Mouse (Mus musculus) C2C12 (cell line): Measurements from ENCODE around the gene Hibadh.

Source experiments
- CEBPB ChIP-seq: IDR thresholded peaks from one replicate; pipeline ENCODE4 v1.6.1; 2011; ENCODE audit warnings: low read depth, mild to moderate bottlenecking, control low read depth, moderate library complexity
- CTCF ChIP-seq: IDR thresholded peaks from one replicate; pipeline ENCODE4 v1.5.1; 2011; ENCODE audit not compliant: control insufficient read depth, insufficient read depth, insufficient read length
- FOSL1 ChIP-seq: IDR thresholded peaks from one replicate; pipeline ENCODE4 v1.8.0; 2011; ENCODE audit warnings: mild to moderate bottlenecking, low read length; ENCODE audit not compliant: poor library complexity, insufficient read depth, severe bottlenecking
- MAX ChIP-seq: IDR thresholded peaks from one replicate; pipeline ENCODE4 v1.6.1; 2011; ENCODE audit warnings: mild to moderate bottlenecking, control low read depth

GRCm38 (mm10) chr6:52682607-52683006, 42.4 kb upstream of the Hibadh start:
- TF ChIP-seq CTCF: no peak
- TF ChIP-seq CEBPB: no peak
- TF ChIP-seq MAX: no peak
- TF ChIP-seq FOSL1: no peak
